Mouse (Mus musculus) layer of hippocampus, postnatal 14 days (tissue): ENCODE measurements around the gene Cdk20. TPM values are rescaled to one million over a fixed set of nuclear protein-coding genes. Genes with fewer than 3 reads are reported as not detected.

Experiments used
- DNase-seq, 2 experiments: peaks; one replicate each; pipeline ENCODE4 v3.0.0; 2021 to 2022; ENCODE audit warnings: low spot score in 2 of 2, mixed read lengths in 1 of 2
- long read RNA-seq, 2 experiments: library from polyadenylated mRNA; stranded (forward); transcript quantifications; one replicate each; pipeline ENCODE4 v2.0.0; 2021
- total RNA-seq, 2 experiments: library from RNA; stranded (reverse); gene quantifications; 2 replicates each; pipeline ENCODE4 v1.2.3; 2021

Cdk20 gene
- 10 to 100 TPM in 1 of 2 experiments, 1 to 10 TPM in 1; 8.5 to 11.2 TPM for total RNA-seq
- long read RNA-seq, experiment 1, full-length matches to known transcripts: 10 of 16 reads
- long read RNA-seq, experiment 1, partial matches to known transcripts: 2 of 16 reads
- long read RNA-seq, experiment 1, other reads (novel, unspliced or antisense): 4 of 16 reads
- long read RNA-seq, experiment 2, full-length matches to known transcripts: 8 of 13 reads
- long read RNA-seq, experiment 2, partial matches to known transcripts: 4 of 13 reads
- long read RNA-seq, experiment 2, other reads (novel, unspliced or antisense): 1 of 13 reads

DNA sequence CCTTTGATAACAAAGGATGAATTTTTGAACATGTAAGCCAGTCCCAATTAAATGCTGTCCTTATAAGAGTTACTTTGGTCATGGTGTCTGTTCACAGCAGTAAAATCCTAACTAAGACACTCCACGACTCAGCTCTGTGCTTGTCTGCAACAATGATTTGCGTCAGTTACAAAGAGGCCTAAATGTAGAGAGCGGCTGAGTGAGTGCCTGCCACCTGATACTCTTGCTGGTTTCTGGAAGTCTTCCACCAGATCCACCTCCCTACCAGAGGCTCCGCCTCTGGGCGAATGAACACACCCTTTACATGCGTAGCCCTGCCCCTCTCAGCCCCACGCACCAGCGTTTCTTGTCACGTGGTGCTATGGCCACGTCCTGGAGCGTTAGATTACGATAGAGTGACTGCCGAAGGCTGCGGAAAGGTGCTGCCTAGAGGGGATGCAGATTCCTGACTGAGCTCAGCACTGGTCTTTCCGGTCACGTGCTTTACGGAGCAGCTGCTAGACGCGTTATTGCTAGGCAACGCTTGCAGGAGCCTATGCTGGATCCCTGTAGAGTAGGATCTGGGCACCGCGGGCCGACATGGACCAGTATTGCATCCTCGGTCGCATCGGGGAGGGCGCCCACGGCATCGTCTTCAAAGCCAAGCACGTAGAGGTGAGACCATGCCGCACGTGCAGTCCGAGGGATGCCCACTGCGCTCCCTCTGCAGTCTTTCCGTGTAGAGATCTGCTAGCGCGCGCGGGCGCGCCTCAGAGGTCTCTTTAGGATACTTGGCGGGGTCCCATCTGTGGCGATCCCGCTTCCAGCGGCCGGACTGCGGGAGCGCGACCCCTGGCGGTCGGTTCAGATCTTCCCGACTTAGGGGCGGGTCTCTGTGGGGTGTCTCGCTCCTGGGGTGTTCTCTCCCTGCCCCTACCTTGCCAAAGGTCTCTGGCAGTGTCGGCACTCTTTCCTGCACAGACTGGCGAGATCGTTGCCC, at the start of gene Cdk20:
Gene Cdk20 (plus strand): TSS at position 298 of the 979 bp plus-strand sequence.
- peak; percentile 89 to 96 for DNase-seq

DNA sequence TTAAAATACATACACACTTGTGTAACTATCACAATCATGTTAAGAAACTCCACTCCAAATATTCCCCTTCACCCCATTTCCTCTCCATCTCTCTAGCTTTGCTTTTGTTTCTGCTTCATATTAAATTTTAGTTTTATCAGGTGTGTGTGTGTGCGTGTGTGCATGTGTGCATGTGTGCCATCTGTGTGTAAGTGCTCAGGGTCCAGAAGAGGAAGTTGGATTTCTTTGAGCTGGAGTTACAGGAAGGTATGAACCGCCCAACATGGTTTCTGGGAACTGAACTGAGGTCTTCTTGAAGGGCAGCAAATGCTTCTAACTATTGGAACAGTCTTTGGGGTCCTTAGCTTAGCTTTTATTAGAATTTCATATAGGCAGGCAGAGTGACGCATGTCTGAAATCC, 47.2 kb upstream of the Cdk20 start:
- no peak for DNase-seq

DNA sequence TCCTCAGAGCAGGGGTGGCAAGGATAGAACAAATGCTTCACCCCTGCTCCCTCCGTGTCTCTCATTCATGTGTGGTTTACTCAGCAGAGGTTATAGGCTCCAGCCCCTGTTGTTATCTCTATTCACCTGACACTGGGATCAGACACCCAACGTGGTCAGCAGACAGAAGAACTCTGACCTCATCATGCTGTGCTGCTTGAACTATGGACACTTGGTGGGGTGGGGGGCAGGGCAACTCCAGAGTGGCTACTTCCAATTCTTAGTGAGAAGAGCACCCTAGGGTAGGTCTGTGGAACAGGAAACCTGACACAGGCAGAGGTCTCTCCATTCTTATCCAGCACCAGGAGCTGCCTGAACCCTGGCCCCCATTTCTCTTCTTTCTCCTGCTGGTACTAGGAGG, 46.1 kb upstream of the Cdk20 start:
- no peak for DNase-seq

- DNase-seq: no peak
These were observed 43.7 kb upstream of the Cdk20 start for GRCm38 (mm10) chr13:64388415-64388814.

GRCm38 (mm10) chr13:64396979-64397378, 35.1 kb upstream of the Cdk20 start:
- no peak for DNase-seq

GRCm38 (mm10) chr13:64398065-64398464, 34.0 kb upstream of the Cdk20 start:
- no peak for DNase-seq

DNA sequence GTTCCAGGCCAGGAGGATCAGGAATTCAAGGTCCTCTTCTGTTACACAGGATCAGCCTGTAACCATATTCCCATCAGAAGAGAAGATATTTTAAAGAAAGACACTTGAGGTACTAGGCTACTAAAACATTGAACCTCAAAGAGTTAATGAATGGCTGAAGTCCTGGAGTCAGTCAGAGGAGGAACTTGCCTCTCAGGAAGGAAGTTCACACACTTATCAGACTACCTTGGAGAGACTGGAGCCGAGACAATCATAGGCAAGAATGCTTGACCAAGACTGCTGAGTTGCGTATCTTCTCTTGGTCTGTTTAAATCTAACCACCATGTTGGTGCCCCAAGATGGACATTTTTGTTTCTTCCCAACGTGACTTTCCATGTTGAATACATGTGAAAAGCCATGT, 32.2 kb upstream of the Cdk20 start:
- no peak for DNase-seq

- DNase-seq: peak; percentile 12 to 24
These were observed 31.2 kb upstream of the Cdk20 start for GRCm38 (mm10) chr13:64400801-64401361.

DNA sequence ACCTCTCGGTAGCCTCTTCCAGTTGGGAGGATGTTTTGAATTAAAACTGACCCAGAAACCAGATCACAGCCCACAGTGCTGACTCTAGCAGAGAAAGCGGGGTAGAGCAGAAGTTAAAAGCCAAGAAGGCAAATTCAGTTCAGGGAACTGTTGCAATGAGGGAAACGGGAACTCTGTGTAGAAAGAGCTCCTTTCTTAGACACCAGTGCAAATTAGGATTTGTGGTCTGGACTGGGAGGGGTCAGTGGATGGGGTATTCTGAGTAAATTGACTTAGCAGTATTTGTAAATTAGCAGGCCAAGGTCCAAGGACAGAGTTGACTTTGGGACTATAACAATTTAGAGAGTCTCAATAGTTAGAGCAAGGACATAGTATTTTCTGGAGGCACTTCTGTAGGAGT, 30.1 kb upstream of the Cdk20 start:
- peak in 1 of 2 experiments; percentile 12 for DNase-seq

- no peak for DNase-seq
These were observed 29.6 kb upstream of the Cdk20 start for GRCm38 (mm10) chr13:64402504-64402949.

GRCm38 (mm10) chr13:64402951-64403460, 29.1 kb upstream of the Cdk20 start:
- no peak for DNase-seq

GRCm38 (mm10) chr13:64403519-64403918, 28.6 kb upstream of the Cdk20 start:
- no peak for DNase-seq

- peak in 1 of 2 experiments; percentile 3 for DNase-seq
These were observed 26.6 kb upstream of the Cdk20 start for GRCm38 (mm10) chr13:64405550-64405949.

DNA sequence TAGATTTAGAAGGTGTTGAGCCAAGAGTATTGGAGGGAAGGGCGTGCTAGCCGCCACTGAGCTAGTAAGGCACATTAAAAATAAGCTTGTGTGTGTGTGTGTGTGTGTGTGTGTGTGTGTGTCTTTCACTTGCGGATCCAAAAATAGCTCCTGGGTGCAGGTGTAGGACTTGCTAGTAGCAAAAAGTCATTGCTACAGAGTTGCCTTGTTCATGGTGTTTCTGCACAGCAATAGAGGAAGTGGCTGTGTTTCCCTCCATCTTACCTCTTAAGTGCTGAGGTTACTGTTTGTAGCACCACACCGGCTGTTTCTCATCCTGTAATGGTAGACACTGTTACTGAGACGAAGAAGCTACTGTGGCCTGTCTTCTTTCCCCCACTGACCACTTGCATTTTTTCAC, 24.1 kb upstream of the Cdk20 start:
- no peak for DNase-seq

DNA sequence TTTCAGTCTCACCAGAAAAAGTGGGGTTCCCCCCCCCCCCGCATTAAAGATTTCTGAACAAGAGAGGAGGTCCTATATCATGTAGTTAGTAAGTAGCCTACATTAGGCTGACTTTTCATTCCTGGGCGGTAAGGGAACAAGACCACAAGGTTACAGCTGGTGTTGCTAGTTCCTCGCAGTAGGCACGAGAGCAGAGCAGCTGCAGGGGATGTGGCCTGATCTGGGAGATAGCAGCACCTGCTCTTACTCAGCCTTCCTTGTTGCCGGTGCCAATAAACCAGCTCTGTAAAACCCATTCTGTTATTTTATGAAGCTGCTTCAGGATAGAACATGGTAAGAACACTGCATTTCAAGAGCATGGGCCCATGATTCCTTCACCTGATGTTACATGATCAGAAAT, 21.5 kb upstream of the Cdk20 start:
- no peak for DNase-seq

GRCm38 (mm10) chr13:64411282-64411681, 20.8 kb upstream of the Cdk20 start:
- DNase-seq: no peak

GRCm38 (mm10) chr13:64412752-64413257, 19.3 kb upstream of the Cdk20 start:
- no peak for DNase-seq

DNA sequence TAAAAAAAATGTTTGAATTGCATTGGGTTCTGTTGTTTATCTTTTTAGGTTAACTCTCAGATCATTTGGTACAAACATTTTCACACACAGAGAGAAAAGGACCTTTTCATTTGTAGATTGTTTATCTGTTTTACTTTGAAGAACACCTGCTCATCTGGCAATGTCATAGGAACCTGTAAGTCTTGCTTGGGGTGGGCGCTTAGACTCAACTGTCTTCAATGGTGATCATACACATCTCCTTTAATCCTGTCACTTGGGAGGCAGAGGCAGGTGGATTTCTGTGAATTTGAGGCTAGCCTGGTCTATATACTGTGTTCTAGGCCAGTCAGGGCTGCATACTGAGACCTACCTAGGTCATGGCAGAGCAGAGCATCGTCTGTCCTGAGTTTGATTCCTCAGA, 16.5 kb upstream of the Cdk20 start:
- no peak for DNase-seq

DNA sequence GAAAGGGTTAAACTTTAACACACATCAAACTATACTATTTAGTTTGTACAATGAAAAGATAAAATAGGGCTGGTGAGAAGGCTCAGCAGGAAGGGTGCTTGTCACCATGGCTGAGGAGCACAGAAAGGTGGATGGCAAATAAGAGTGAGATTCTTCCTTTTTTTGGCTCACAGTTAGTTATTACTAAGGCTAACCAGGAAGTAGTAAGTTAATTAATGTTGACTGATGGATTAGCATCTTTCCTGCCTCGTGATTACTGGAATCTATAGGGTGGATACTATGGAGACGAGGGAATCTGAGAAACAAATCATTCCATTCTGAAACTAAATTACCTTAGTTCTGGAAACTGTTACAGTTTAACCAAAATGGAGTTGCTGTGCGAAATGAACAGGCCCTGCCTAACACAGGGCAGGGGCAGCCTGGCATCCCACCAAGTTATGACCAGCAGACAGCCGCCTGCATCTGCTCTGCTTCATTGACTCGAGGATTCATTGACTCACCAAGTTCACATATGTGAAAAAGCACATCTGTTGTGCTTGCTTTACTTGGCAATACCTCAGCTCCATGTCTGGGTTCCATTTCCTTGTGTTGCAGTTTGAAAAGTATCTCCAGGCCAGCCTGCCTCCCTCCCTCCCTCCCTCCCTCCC, 15.0 kb upstream of the Cdk20 start:
- DNase-seq: no peak

- DNase-seq: no peak
These were observed 11.3 kb upstream of the Cdk20 start for GRCm38 (mm10) chr13:64420847-64421246.

DNA sequence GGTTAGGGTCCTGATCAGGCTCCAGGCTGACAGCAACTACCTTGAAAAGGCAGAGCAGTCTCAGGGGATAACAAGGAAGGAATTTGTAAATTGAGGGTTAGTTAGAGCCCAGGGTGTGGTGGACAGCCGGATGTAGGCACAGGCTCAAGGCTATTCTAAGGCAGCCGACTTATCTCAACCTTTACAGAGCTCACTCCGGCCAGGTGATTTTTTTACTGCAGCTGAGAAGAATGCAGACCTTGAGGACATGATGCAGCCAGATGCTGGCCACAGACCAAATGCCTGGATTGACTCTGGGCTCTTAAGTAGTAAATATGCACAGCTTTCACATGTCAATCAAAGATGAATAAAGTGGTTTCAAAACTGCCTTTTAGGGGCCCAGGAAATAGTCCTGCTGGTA, 10.7 kb upstream of the Cdk20 start:
- DNase-seq: no peak
